Mouse (Mus musculus) bone marrow, adult 2 months (tissue): Measurements from ENCODE around the gene Pank4. TPM values are rescaled to one million over a fixed set of nuclear protein-coding genes. Genes with fewer than 3 reads are reported as not detected.

Source experiments
- H3K27ac ChIP-seq: fragments of 200-500 bp; 2 replicates; pipeline ENCODE4 v1.5.1; 2012; ENCODE audit warnings: low read depth, mild to moderate bottlenecking, control low read depth, inconsistent platforms, low read length; ENCODE audit not compliant: control insufficient read depth, poor library complexity, insufficient read depth
- H3K4me1 ChIP-seq: fragments of 200-500 bp; 2 replicates; pipeline ENCODE4 v1.6.1; 2011; ENCODE audit warnings: low read length; ENCODE audit not compliant: control insufficient read depth, insufficient read depth
- H3K4me3 ChIP-seq: fragments of 200-500 bp; replicated peaks from 2 replicates; pipeline ENCODE3; 2011; ENCODE audit warnings: mild to moderate bottlenecking, low read depth, low read length, control low read depth; ENCODE audit not compliant: control insufficient read depth
- CTCF ChIP-seq: fragments of 200-500 bp; IDR thresholded peaks from 2 replicates; pipeline ENCODE4 v1.5.1; 2011; ENCODE audit warnings: low read length, control low read depth; ENCODE audit not compliant: control insufficient read depth, insufficient read depth
- POLR2A ChIP-seq: fragments of 200-500 bp; IDR thresholded peaks from 2 replicates; pipeline ENCODE4 v1.6.1; 2011; ENCODE audit warnings: low read depth, mild to moderate bottlenecking, control low read depth, low read length, borderline replicate concordance; ENCODE audit not compliant: control insufficient read depth
- WGBS: fragments of 180-500 bp; shearing (Covaris S2); methylation state at CpG from one replicate; pipeline ENCODE4 v1.1.7; 2018; 5-methylcytosine and 5-hydroxymethylcytosine counted together
- polyA plus RNA-seq: library from polyadenylated mRNA; stranded (reverse); fragments of >200 nt; gene quantifications from 2 replicates; pipeline ENCODE4 v1.2.4, GENCODE M21; 2011; ENCODE audit warnings: low replicate concordance; ENCODE audit not compliant: missing spikeins, insufficient read depth, insufficient read length

The Pank4 gene
- polyA plus RNA-seq, 1 experiment: 30.3 TPM

GRCm38 (mm10) chr4:154948066-154948939 is 15.6 kb upstream of the Pank4 start:
- TF ChIP-seq CTCF (no peak), POLR2A (no peak)
- 40% methylated on average over 14 of the region's 14 CpGs for WGBS
- Histone ChIP-seq H3K27ac (no peak overlapping the region), H3K4me3 (no peak overlapping the region), H3K4me1 (peaks cover 4% of the 10 kb centered on the region)

- TF ChIP-seq POLR2A: no peak
- no peak for TF ChIP-seq CTCF
- Histone ChIP-seq H3K4me1 (no peaks in the 10 kb centered on the region; the same call in 1 of the 2 replicates), H3K4me3 (no peak overlapping the region), H3K27ac (no peak overlapping the region)
- 79% methylated on average over 6 of the region's 6 CpGs for WGBS
Measured at GRCm38 (mm10) chr4:154948940-154949588, 14.9 kb upstream of the Pank4 start.

- TF ChIP-seq CTCF: no peak
- no peak overlapping the region for H3K27ac ChIP-seq
- H3K4me1 ChIP-seq: no peaks in the 10 kb centered on the region
- WGBS: 18% methylated on average over 16 of the region's 16 CpGs
- no peak overlapping the region for H3K4me3 ChIP-seq
Measured at GRCm38 (mm10) chr4:154949589-154949982, 14.3 kb upstream of the Pank4 start.

GRCm38 (mm10) chr4:154952461-154953241 is 11.3 kb upstream of the Pank4 start:
- TF ChIP-seq POLR2A: no peak
- no peak for TF ChIP-seq CTCF
- WGBS: 12% methylated on average over 26 of the region's 26 CpGs
- no peaks in the 10 kb centered on the region for H3K4me1 ChIP-seq
- no peak overlapping the region for H3K4me3 ChIP-seq
- no peak overlapping the region for H3K27ac ChIP-seq

- H3K27ac ChIP-seq: no peak overlapping the region
- 62% methylated on average over 9 of the region's 9 CpGs for WGBS
- no peak for TF ChIP-seq CTCF
- TF ChIP-seq POLR2A: no peak
- H3K4me3 ChIP-seq: no peak overlapping the region
- no peaks in the 10 kb centered on the region for H3K4me1 ChIP-seq
Measured at GRCm38 (mm10) chr4:154956604-154957003, 7.3 kb upstream of the Pank4 start.

GRCm38 (mm10) chr4:154957289-154957993 is 6.5 kb upstream of the Pank4 start:
- no peak overlapping the region for H3K27ac ChIP-seq
- H3K4me1 ChIP-seq: no peaks in the 10 kb centered on the region; the same call in 1 of the 2 replicates
- WGBS: 73% methylated on average over 13 of the region's 13 CpGs
- no peak overlapping the region for H3K4me3 ChIP-seq
- no peak for TF ChIP-seq POLR2A

GRCm38 (mm10) chr4:154958171-154958570 is 5.8 kb upstream of the Pank4 start:
- Histone ChIP-seq H3K4me3 (no peak overlapping the region), H3K27ac (no peak overlapping the region), H3K4me1 (peaks cover under 1% of the 10 kb centered on the region)
- WGBS: 33% methylated on average over 15 of the region's 15 CpGs
- TF ChIP-seq POLR2A (no peak), CTCF (no peak)
